Mouse (Mus musculus) MEL (cell line): Measurements from ENCODE around the gene Clec4d. TPM values are rescaled to one million over a fixed set of nuclear protein-coding genes. Genes with fewer than 3 reads are reported as not detected.
"Not testable (repeated sequence)": the region's sequence is repeated elsewhere in the genome, so short reads cannot be mapped to it uniquely, and the experiment has no call there.

Experiments used
- DNase-seq: peaks from one replicate; pipeline ENCODE4 v3.0.0; 2011; ENCODE audit warnings: low read depth, low spot score
- H3K27ac ChIP-seq: 2 replicates; pipeline ENCODE4 v1.5.1; 2012; ENCODE audit warnings: low read depth, mild to moderate bottlenecking, control low read depth, low read length, moderate library complexity; ENCODE audit not compliant: control insufficient read depth
- H3K27me3 ChIP-seq, 2 experiments: fragments of 150-350 bp in 1 of 2; sonication (generic) in 1 of 2; 2 replicates each; pipeline ENCODE4 v1.6.1; 2012; ENCODE audit warnings: low read length in 2 of 2, mild to moderate bottlenecking in 2 of 2, improper control_type of control experiment in 1 of 2, moderate library complexity in 1 of 2; ENCODE audit not compliant: insufficient read depth in 2 of 2, control insufficient read depth in 1 of 2
- H3K36me3 ChIP-seq, 2 experiments: 2 replicates each; pipeline ENCODE4 v1.6.1; 2012 to 2014; ENCODE audit warnings: low read length in 2 of 2, improper control_type of control experiment in 1 of 2, inconsistent platforms in 1 of 2, mild to moderate bottlenecking in 1 of 2; ENCODE audit not compliant: insufficient read depth in 2 of 2, control insufficient read depth in 1 of 2
- H3K4me1 ChIP-seq, 2 experiments: fragments of 150-350 bp in 1 of 2; sonication (generic) in 1 of 2; 2 replicates each; pipeline ENCODE4 v1.6.1; 2012; ENCODE audit warnings: low read length in 2 of 2, improper control_type of control experiment in 1 of 2, mild to moderate bottlenecking in 1 of 2; ENCODE audit not compliant: insufficient read depth in 2 of 2, control insufficient read depth in 1 of 2
- H3K4me3 ChIP-seq, 2 experiments: fragments of 150-350 bp in 1 of 2; sonication (generic) in 1 of 2; 2 replicates each; pipeline ENCODE4 v1.5.1; 2012; ENCODE audit warnings: low read depth in 2 of 2, low read length in 2 of 2, mild to moderate bottlenecking in 2 of 2, moderate library complexity in 2 of 2, control low read depth in 1 of 2, improper control_type of control experiment in 1 of 2; ENCODE audit not compliant: control insufficient read depth in 1 of 2, insufficient read depth in 1 of 2
- H3K79me2 ChIP-seq: 2 replicates; pipeline ENCODE4 v1.6.1; 2012; ENCODE audit warnings: mild to moderate bottlenecking, low read length, moderate library complexity; ENCODE audit not compliant: control insufficient read depth, poor library complexity, insufficient read depth
- H3K9ac ChIP-seq: 2 replicates; pipeline ENCODE4 v1.6.1; 2012; ENCODE audit warnings: low read depth, mild to moderate bottlenecking, control low read depth, low read length, moderate library complexity; ENCODE audit not compliant: control insufficient read depth, poor library complexity, severe bottlenecking
- H3K9me3 ChIP-seq: fragments of 150-350 bp; sonication (generic); replicated peaks from 2 replicates; pipeline ENCODE4 v1.6.1; 2012; ENCODE audit warnings: mild to moderate bottlenecking, low read length, improper control_type of control experiment, moderate library complexity; ENCODE audit not compliant: insufficient read depth
- BHLHE40 ChIP-seq: IDR thresholded peaks from 2 replicates; pipeline ENCODE4 v1.6.1; 2012; ENCODE audit warnings: low read depth, mild to moderate bottlenecking, inconsistent platforms, low read length, improper control_type of control experiment, borderline replicate concordance
- CHD1 ChIP-seq: IDR thresholded peaks from 2 replicates; pipeline ENCODE4 v1.6.1; 2012; ENCODE audit warnings: low read depth, mild to moderate bottlenecking, inconsistent platforms, low read length, improper control_type of control experiment
- E2F4 ChIP-seq: IDR thresholded peaks from 2 replicates; pipeline ENCODE4 v1.6.1; 2011; ENCODE audit warnings: low read depth, low read length, improper control_type of control experiment, borderline replicate concordance
- EP300 ChIP-seq, 2 experiments: IDR thresholded peaks; 2 replicates each; pipeline ENCODE4 v1.6.1; 2011; ENCODE audit warnings: improper control_type of control experiment in 2 of 2, low read length in 2 of 2, low read depth in 1 of 2, mild to moderate bottlenecking in 1 of 2
- ETS1 ChIP-seq: IDR thresholded peaks from 2 replicates; pipeline ENCODE4 v1.6.1; 2012; ENCODE audit warnings: low read depth, mild to moderate bottlenecking, inconsistent platforms, low read length, improper control_type of control experiment, moderate library complexity
- GATA1 ChIP-seq: IDR thresholded peaks from 2 replicates; pipeline ENCODE4 v1.6.1; 2011; ENCODE audit warnings: low read depth, low read length, improper control_type of control experiment
- JUND ChIP-seq: IDR thresholded peaks from 2 replicates; pipeline ENCODE4 v1.6.1; 2011; ENCODE audit warnings: low read depth, mild to moderate bottlenecking, improper control_type of control experiment, low read length
- MEF2A ChIP-seq: IDR thresholded peaks from 2 replicates; pipeline ENCODE4 v1.6.1; 2014; ENCODE audit warnings: low read depth, mild to moderate bottlenecking, inconsistent platforms, low read length, improper control_type of control experiment; ENCODE audit not compliant: poor library complexity, insufficient replicate concordance, severe bottlenecking; ENCODE audit errors: extremely low read depth
- MXI1 ChIP-seq: IDR thresholded peaks from 2 replicates; pipeline ENCODE4 v1.6.1; 2011; ENCODE audit warnings: mild to moderate bottlenecking, low read depth, low read length, improper control_type of control experiment
- MYB ChIP-seq: IDR thresholded peaks from 2 replicates; pipeline ENCODE4 v1.6.1; 2011; ENCODE audit warnings: mild to moderate bottlenecking, low read depth, low read length, improper control_type of control experiment
- MYC ChIP-seq: IDR thresholded peaks from 2 replicates; pipeline ENCODE4 v1.6.1; 2011; ENCODE audit warnings: low read depth, mild to moderate bottlenecking, low read length, improper control_type of control experiment, moderate library complexity
- NELFE ChIP-seq: IDR thresholded peaks from 2 replicates; pipeline ENCODE4 v1.6.1; 2011; ENCODE audit warnings: low read depth, low read length, improper control_type of control experiment
- POLR2AphosphoS2 ChIP-seq: IDR thresholded peaks from 2 replicates; pipeline ENCODE4 v1.6.1; 2011; ENCODE audit warnings: low read length, improper control_type of control experiment
- RCOR1 ChIP-seq: IDR thresholded peaks from 2 replicates; pipeline ENCODE4 v1.6.1; 2012; ENCODE audit warnings: low read depth, mild to moderate bottlenecking, inconsistent platforms, low read length, improper control_type of control experiment
- SIN3A ChIP-seq: IDR thresholded peaks from 2 replicates; pipeline ENCODE4 v1.6.1; 2012; ENCODE audit warnings: low read length, improper control_type of control experiment, inconsistent platforms
- TAL1 ChIP-seq: IDR thresholded peaks from 2 replicates; pipeline ENCODE4 v1.6.1; 2012; ENCODE audit warnings: mild to moderate bottlenecking, inconsistent platforms, low read length, moderate library complexity, mixed read lengths
- TCF12 ChIP-seq: IDR thresholded peaks from 2 replicates; pipeline ENCODE4 v1.6.1; 2014; ENCODE audit warnings: low read depth, mild to moderate bottlenecking, inconsistent platforms, low read length, improper control_type of control experiment, moderate library complexity
- UBTF ChIP-seq: IDR thresholded peaks from 2 replicates; pipeline ENCODE4 v1.6.1; 2012; ENCODE audit warnings: low read depth, mild to moderate bottlenecking, inconsistent platforms, low read length, improper control_type of control experiment, moderate library complexity, borderline replicate concordance; ENCODE audit not compliant: insufficient read depth
- ZKSCAN1 ChIP-seq: IDR thresholded peaks from 2 replicates; pipeline ENCODE4 v1.6.1; 2012; ENCODE audit warnings: low read depth, mild to moderate bottlenecking, inconsistent platforms, low read length, improper control_type of control experiment, moderate library complexity
- ZNF384 ChIP-seq: IDR thresholded peaks from 2 replicates; pipeline ENCODE4 v1.6.1; 2012; ENCODE audit warnings: low read depth, mild to moderate bottlenecking, inconsistent platforms, low read length, improper control_type of control experiment
- polyA plus RNA-seq, 2 experiments: library from polyadenylated mRNA; stranded (reverse) in 1 of 2; unstranded in 1 of 2; fragments of >175 nt in 1 of 2; fragments of >200 nt in 1 of 2; gene quantifications; 2 replicates each; pipeline versions ENCODE4 v1.2.1 to v1.2.4; 2012; ENCODE audit warnings: low replicate concordance in 2 of 2, low read depth in 1 of 2; ENCODE audit not compliant: insufficient read length in 2 of 2, insufficient read depth in 1 of 2, missing spikeins in 1 of 2
- total RNA-seq: library from RNA; depleted of rRNA; stranded (reverse); fragments of 300-350 nt; gene quantifications from 2 replicates; pipeline ENCODE4 v1.2.3, GENCODE M21; 2012

Clec4d gene
- total and polyA plus RNA-seq, 3 experiments: 2.0 to 5.6 TPM; not detected in 1

DNA sequence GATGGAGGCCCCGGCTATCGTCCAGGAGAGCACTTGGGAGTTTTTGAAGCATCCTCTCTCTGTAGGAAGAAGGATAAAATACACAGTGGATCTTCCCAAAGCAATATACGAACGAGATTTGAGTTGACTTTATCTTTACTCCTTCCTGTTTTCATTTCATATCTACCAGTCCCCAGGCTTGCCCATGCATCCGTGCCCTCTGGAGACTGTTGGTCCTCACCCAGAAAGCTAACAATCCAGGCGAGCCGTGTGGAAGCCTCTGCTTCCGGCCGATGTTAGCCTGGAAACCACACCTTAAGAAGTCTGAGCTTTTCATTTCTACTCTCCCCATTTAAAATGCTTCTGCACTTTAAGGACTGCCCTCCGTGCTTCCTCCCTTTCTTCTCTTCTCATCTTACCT is 27.0 kb downstream of the Clec4d start (continued):
- peak; percentile 31; the same call in 1 of the 2 replicates for TF ChIP-seq BHLHE40
- no peak for TF ChIP-seq NELFE
- TF ChIP-seq, all 39 proteins: peak for 13

DNA sequence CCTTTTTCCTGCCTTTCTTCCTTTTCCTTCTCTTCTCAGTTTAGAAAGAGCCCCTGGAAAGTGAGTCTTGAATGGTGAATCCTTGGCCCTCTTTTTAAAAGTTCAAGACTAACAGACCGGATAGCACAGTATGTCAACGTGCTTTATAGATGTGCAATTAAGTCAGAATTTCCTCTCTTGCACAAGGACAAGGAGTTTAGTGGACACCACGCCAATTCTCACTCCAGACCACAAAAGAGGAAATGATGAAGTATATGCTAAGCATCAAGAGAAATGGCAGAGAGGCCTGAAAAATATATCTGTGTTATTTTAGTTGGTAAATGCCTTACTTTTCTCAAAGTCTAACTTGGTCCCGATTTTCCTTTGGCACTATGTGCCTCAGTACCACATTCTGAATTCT is 27.8 kb downstream of the Clec4d start, which contains the start of gene Clec4e:
Gene Clec4e, minus strand, starts transcription at position 118 of the 400 bp plus-strand sequence.
- peaks cover 16 to 21% of the 10 kb centered on the region in 2 experiments for H3K4me1 ChIP-seq

DNA sequence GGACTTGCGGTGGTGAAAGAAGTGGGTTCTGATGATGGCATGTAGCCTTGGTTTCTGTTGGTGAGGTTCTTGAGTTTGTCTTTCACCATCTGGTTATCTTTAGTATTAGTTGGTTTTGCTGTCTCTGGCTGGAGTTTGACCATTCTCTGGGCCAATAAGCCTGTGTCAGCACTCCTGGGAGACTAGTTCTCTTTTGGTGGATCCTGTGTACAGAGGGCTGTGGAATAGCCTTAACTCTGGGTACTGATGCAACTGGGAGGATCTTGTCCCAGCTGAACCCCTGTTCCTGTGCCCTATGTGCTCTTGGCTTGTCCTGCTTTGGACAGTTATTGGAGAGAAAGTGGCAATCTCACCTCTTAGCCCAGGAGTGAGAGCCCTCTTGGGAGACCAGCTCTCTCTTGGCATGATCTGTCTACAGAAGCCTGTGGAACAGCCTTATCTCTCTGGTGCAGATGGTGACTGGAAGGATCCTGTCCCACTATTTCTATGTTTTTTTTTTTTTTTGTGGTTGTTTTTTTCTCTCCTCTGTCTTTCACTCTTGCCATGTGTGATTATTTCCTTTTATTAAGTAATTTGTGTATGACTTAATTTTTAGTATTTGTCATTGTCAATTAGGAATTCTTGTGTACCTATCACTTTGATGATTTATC is 31.0 kb downstream of the Clec4d start:
- peak; percentile 87 for DNase-seq
- TF ChIP-seq ZNF384 (peak; percentile 100), RCOR1 (peak; percentile 92), TCF12 (peak; percentile 98), E2F4 (no peak), NELFE (no peak), MYB (peak; percentile 65), BHLHE40 (peak; percentile 59; the same call in 1 of the 2 replicates), GATA1 (peak; percentile 98), POLR2AphosphoS2 (no peak), UBTF (no peak), MYC (peak; percentile 92), ZKSCAN1 (peak; percentile 72; the same call in 1 of the 2 replicates), JUND (0 out of 2 replicates have a peak, but pooled peaks have one; percentile 32), CHD1 (no peak), SIN3A (peak; percentile 83), TAL1 (peak; percentile 98), EP300 (IDR thresholded peaks at IDR 0.05; ENCODE audit: low read depth in 1 of 2, low read length in 2 of 2) (peak; percentile 96 to 98), MEF2A (peak; percentile 8; the same call in 1 of the 2 replicates), ETS1 (peak; percentile 93), MXI1 (no peak; the same call in 1 of the 2 replicates)
- peak overlapping the region; percentile 40 to 55; a peak in 3 of 4 replicates for H3K4me3 ChIP-seq
- H3K27ac ChIP-seq: peak overlapping the region; percentile 71
- H3K79me2 ChIP-seq: no peaks in the 10 kb centered on the region
- peaks cover 16 to 21% of the 10 kb centered on the region in 2 experiments for H3K4me1 ChIP-seq
- peaks cover 0 to 26% of the 10 kb centered on the region in 2 experiments; a peak in 2 of 4 replicates for H3K36me3 ChIP-seq
- H3K9ac ChIP-seq: no peak overlapping the region; the same call in 1 of the 2 replicates
- H3K27me3 ChIP-seq: no peaks in the 10 kb centered on the region
- H3K9me3 ChIP-seq: no peaks in the 10 kb centered on the region

More for the DNA sequence above, 27.8 kb downstream of the Clec4d start, which contains the start of gene Clec4e:
- 0 out of 2 replicates have a peak, but pooled peaks have one; percentile 8 for TF ChIP-seq SIN3A
- no peak for TF ChIP-seq TAL1
- TF ChIP-seq, all 39 proteins: peak for 1
- H3K4me3 ChIP-seq: peak within 1 kb of the TSS; percentile 16 to 28
- DNase-seq: peak; percentile 51
- H3K36me3 ChIP-seq: peaks cover 0 to 26% of the 10 kb centered on the region in 2 experiments; a peak in 2 of 4 replicates
- peak within 1 kb of the TSS; percentile 31; the same call in 1 of the 2 replicates for H3K27ac ChIP-seq
- no peaks in the 10 kb centered on the region for H3K27me3 ChIP-seq
- no peaks in the 10 kb centered on the region for H3K79me2 ChIP-seq
- no peaks in the 10 kb centered on the region for H3K9me3 ChIP-seq
- H3K9ac ChIP-seq: peak within 1 kb of the TSS; percentile 11; the same call in 1 of the 2 replicates

DNA sequence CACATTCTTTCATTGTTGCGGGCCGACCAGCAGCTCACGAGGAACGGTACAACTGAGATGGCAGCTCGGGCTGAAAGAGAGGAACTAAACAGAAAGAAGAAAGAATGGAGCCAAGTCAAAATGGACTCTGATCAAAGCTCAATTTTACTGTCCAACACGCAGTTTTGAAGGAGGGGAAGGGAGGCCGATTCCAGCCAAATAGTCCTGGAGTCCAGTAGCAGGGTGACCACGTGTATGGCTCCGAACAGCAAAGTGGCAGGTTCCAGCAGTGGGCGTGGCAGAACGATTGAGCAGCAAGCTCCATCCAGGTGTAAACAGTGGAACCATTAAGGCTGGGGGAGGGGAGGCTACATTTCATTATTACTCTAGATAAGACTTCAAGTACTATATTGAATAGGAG is 31.6 kb downstream of the Clec4d start:
- not testable (repeated sequence) for H3K79me2 ChIP-seq, H3K9me3 ChIP-seq, H3K27me3 ChIP-seq, DNase-seq
- Histone ChIP-seq H3K9ac (peak overlapping the region; percentile 60), H3K27ac (peak overlapping the region; percentile 84), H3K36me3 (peaks cover 0 to 26% of the 10 kb centered on the region in 2 experiments; a peak in 2 of 4 replicates), H3K4me3 (peak overlapping the region; percentile 40 to 55), H3K4me1 (peaks cover 16 to 21% of the 10 kb centered on the region in 2 experiments)
